Mouse (Mus musculus): ENCODE data around the gene Pcyox1. TPM values are rescaled to one million over a fixed set of nuclear protein-coding genes. Genes with fewer than 3 reads are reported as not detected.

Gene Pcyox1
- total and polyA plus RNA-seq, 3 experiments = 16.0 to 28.1 TPM; not detected in 1

DNA sequence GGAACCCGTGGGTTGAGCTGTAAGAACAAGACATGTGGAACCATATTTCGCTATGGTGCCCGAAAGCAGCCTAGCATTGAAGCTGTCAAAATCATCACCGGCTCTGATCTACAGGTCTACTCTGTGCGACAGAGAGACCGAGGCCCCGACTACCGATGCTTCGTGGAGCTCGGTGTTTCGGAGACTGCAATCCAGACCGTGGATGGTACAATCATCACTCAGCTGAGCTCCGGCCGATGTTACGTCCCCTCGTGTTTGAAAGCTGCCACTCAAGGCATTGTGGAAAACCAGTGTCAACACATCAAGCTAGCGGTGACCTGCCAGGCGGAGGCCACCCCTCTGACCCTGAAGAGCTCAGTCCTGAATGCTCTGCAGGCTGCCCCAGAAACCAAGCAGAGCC is 48.6 kb upstream of the Pcyox1 start:
- Histone ChIP-seq H3K4me3 (ENCODE audit: control insufficient read depth in 1 of 2, insufficient read depth in 1 of 2, low read depth in 2 of 2, low read length in 2 of 2) (no peak overlapping the region), H3K36me3 (ENCODE audit: control insufficient read depth in 1 of 2, insufficient read depth in 2 of 2, low read length in 2 of 2) (peaks cover 4 to 6% of the 10 kb centered on the region in 2 experiments), H3K4me1 (ENCODE audit: control insufficient read depth in 1 of 2, insufficient read depth in 2 of 2, low read length in 2 of 2) (no peaks in the 10 kb centered on the region; a peak in 1 of 4 replicates), H3K9me3 (replicated peaks; ENCODE audit: insufficient read depth, low read length) (no peaks in the 10 kb centered on the region), H3K27ac (ENCODE audit: control insufficient read depth, low read depth, low read length) (no peak overlapping the region), H3K79me2 (ENCODE audit: control insufficient read depth, insufficient read depth, low read length, poor library complexity) (no peaks in the 10 kb centered on the region), H3K9ac (ENCODE audit: control insufficient read depth, low read depth, low read length, poor library complexity, severe bottlenecking) (no peak overlapping the region), H3K27me3 (ENCODE audit: control insufficient read depth in 1 of 2, insufficient read depth in 2 of 2, low read length in 2 of 2) (no peaks in the 10 kb centered on the region)
- DNase-seq (ENCODE audit: low read depth, low spot score) = no peak
- TF ChIP-seq NRF1 (IDR thresholded peaks at IDR 0.05; ENCODE audit: insufficient read depth, low read depth, low read length, poor library complexity, severe bottlenecking) (no peak), MAFK (IDR thresholded peaks at IDR 0.05; ENCODE audit: borderline replicate concordance, low read depth, low read length) (no peak), TBP (IDR thresholded peaks at IDR 0.05; ENCODE audit: low read depth, low read length) (no peak), NELFE (IDR thresholded peaks at IDR 0.05; ENCODE audit: low read depth, low read length) (no peak), TCF12 (IDR thresholded peaks at IDR 0.05; ENCODE audit: low read depth, low read length) (no peak), MYC (IDR thresholded peaks at IDR 0.05; ENCODE audit: low read depth, low read length) (no peak), ELF1 (IDR thresholded peaks at IDR 0.05; ENCODE audit: low read depth, low read length) (no peak), SIN3A (IDR thresholded peaks at IDR 0.05; ENCODE audit: low read length) (no peak), ZNF384 (IDR thresholded peaks at IDR 0.05; ENCODE audit: low read depth, low read length) (no peak), POLR2A (IDR thresholded peaks at IDR 0.05; ENCODE audit: control insufficient read depth in 1 of 2, insufficient read depth in 1 of 2, low read depth in 1 of 2, low read length in 2 of 2, poor library complexity in 1 of 2) (no peak), CHD1 (IDR thresholded peaks at IDR 0.05; ENCODE audit: low read depth, low read length) (no peak), JUND (IDR thresholded peaks at IDR 0.05; ENCODE audit: low read depth, low read length) (no peak), GATA1 (IDR thresholded peaks at IDR 0.05; ENCODE audit: low read depth, low read length) (no peak), HCFC1 (IDR thresholded peaks at IDR 0.05; ENCODE audit: low read depth, low read length) (no peak), KAT2A (conservative IDR thresholded peaks at IDR 0.05; ENCODE audit: low read depth, low read length) (no peak), MEF2A (IDR thresholded peaks at IDR 0.05; ENCODE audit: extremely low read depth, insufficient replicate concordance, low read depth, low read length, poor library complexity, severe bottlenecking) (no peak), ETS1 (IDR thresholded peaks at IDR 0.05; ENCODE audit: low read depth, low read length) (no peak), ZC3H11A (IDR thresholded peaks at IDR 0.05; ENCODE audit: low read depth, low read length) (no peak), MYB (IDR thresholded peaks at IDR 0.05; ENCODE audit: low read depth, low read length) (no peak), E2F4 (IDR thresholded peaks at IDR 0.05; ENCODE audit: borderline replicate concordance, low read depth, low read length) (no peak)

DNA sequence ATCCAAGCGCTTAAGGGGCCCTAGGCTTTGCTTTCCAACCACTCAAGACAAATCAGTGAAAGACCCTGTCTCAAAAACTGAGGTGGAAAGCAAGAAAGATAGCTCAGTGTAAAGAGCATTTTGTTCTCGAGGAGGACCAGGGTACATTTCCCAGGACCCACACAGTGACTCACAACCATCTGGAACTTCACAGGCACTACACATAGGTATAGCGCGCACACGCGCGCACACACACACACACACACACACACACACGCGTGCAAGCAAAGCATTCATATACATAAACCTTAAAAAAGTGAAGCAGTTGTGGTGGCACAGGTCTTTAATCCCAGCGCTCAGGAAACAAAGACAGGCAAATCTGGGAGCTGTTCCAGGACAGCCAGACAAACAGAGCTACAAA is 44.6 kb upstream of the Pcyox1 start:
- Histone ChIP-seq H3K4me1 (ENCODE audit: control insufficient read depth in 1 of 2, insufficient read depth in 2 of 2, low read length in 2 of 2) (peaks cover 0 to 10% of the 10 kb centered on the region in 2 experiments; a peak in 2 of 4 replicates), H3K27ac (ENCODE audit: control insufficient read depth, low read depth, low read length) (no peak overlapping the region), H3K79me2 (ENCODE audit: control insufficient read depth, insufficient read depth, low read length, poor library complexity) (peaks cover 15% of the 10 kb centered on the region), H3K27me3 (ENCODE audit: control insufficient read depth in 1 of 2, insufficient read depth in 2 of 2, low read length in 2 of 2) (no peaks in the 10 kb centered on the region), H3K4me3 (ENCODE audit: control insufficient read depth in 1 of 2, insufficient read depth in 1 of 2, low read depth in 2 of 2, low read length in 2 of 2) (no peak overlapping the region), H3K9me3 (replicated peaks; ENCODE audit: insufficient read depth, low read length) (no peaks in the 10 kb centered on the region), H3K36me3 (ENCODE audit: control insufficient read depth in 1 of 2, insufficient read depth in 2 of 2, low read length in 2 of 2) (peaks cover 5 to 15% of the 10 kb centered on the region in 2 experiments; a peak in 3 of 4 replicates), H3K9ac (ENCODE audit: control insufficient read depth, low read depth, low read length, poor library complexity, severe bottlenecking) (no peak overlapping the region)
- no peak for DNase-seq (ENCODE audit: low read depth, low spot score)
- no peak for TF ChIP-seq E2F4 (IDR thresholded peaks at IDR 0.05; ENCODE audit: borderline replicate concordance, low read depth, low read length)
- TF ChIP-seq CHD2 (IDR thresholded peaks at IDR 0.05; ENCODE audit: low read length) = no peak
- TF ChIP-seq ETS1 (IDR thresholded peaks at IDR 0.05; ENCODE audit: low read depth, low read length) = no peak
- no peak for TF ChIP-seq POLR2AphosphoS2 (IDR thresholded peaks at IDR 0.05; ENCODE audit: low read length)
- no peak for TF ChIP-seq USF1 (IDR thresholded peaks at IDR 0.05; ENCODE audit: low read depth, low read length)
- no peak for TF ChIP-seq MYB (IDR thresholded peaks at IDR 0.05; ENCODE audit: low read depth, low read length)
- TF ChIP-seq SIN3A (IDR thresholded peaks at IDR 0.05; ENCODE audit: low read length) = no peak
- no peak for TF ChIP-seq POLR2A (IDR thresholded peaks at IDR 0.05; ENCODE audit: control insufficient read depth in 1 of 2, insufficient read depth in 1 of 2, low read depth in 1 of 2, low read length in 2 of 2, poor library complexity in 1 of 2)
- TF ChIP-seq BHLHE40 (IDR thresholded peaks at IDR 0.05; ENCODE audit: borderline replicate concordance, low read depth, low read length) = no peak
- no peak for TF ChIP-seq ZNF384 (IDR thresholded peaks at IDR 0.05; ENCODE audit: low read depth, low read length)
- TF ChIP-seq ZMIZ1 (IDR thresholded peaks at IDR 0.05; ENCODE audit: low read depth, low read length) = no peak
- TF ChIP-seq EP300 (IDR thresholded peaks at IDR 0.05; ENCODE audit: low read depth in 1 of 2, low read length in 2 of 2) = no peak
- TF ChIP-seq GABPA (IDR thresholded peaks at IDR 0.05; ENCODE audit: low read depth, low read length) = no peak
- TF ChIP-seq ELF1 (IDR thresholded peaks at IDR 0.05; ENCODE audit: low read depth, low read length) = no peak
